Mouse (Mus musculus): ENCODE measurements around the gene Pofut1. TPM values are rescaled to one million over a fixed set of nuclear protein-coding genes. Genes with fewer than 3 reads are reported as not detected.

Pofut1 gene
- polyA plus RNA-seq, 1 experiment, result 14.3 TPM

DNA sequence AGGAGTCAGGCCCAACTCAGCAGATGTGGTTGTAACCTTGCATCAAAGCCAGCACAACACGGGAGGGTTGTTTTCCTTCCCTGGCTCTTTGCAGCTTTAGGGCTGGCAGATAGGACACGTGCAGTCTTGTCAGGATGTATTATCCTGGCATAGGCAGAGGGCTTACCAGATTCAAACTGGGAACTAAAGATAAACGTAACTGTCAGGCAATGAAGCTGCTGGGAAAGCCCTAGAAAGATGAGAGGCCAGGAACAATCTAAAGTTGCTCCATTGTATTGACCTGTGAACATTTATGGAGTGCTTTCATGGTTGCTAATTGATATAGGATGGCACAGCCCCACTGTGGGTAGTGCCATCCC is 15.8 kb upstream of the Pofut1 start:
- Histone ChIP-seq H3K79me3 (ENCODE audit: low read depth) (no peaks in the 10 kb centered on the region), H3K79me2 (ENCODE audit: control insufficient read depth, insufficient read depth) (no peaks in the 10 kb centered on the region)
- TF ChIP-seq CEBPB (IDR thresholded peaks at IDR 0.05; ENCODE audit: low read depth), result no peak

DNA sequence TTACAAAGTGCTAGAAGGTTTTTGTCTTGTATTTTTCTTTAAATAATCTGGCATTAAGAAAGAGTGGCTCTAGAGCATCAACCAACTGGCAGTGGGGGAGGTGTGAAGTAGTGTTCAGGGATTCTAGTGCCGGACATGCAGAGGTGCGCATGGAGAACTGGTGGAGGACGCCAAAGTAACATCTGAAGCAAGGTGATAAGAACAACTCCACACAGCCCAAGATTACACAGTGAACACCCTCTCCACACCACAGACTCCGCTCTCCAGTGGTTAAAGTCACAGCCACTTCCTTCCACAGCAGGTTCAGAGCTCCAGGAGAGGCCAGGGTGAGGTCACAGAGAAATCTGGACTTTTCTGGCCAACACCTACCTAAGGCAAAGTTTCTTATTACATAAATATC is 13.4 kb upstream of the Pofut1 start:
- Histone ChIP-seq H3K4me3 (ENCODE audit: insufficient read depth, poor library complexity, severe bottlenecking) (no peak overlapping the region), H3K79me2 (ENCODE audit: control insufficient read depth, insufficient read depth) (no peaks in the 10 kb centered on the region), H3K27me3 (ENCODE audit: control insufficient read depth, insufficient read depth, insufficient read length) (no peaks in the 10 kb centered on the region), H3K36me3 (ENCODE audit: control insufficient read depth, insufficient read depth) (peaks cover 53% of the 10 kb centered on the region), H3ac (ENCODE audit: control insufficient read depth, insufficient read length, low read depth) (no peak overlapping the region), H3K79me3 (ENCODE audit: low read depth) (no peaks in the 10 kb centered on the region)
- TF ChIP-seq CTCF (IDR thresholded peaks at IDR 0.05; ENCODE audit: control insufficient read depth, insufficient read depth, insufficient read length) (no peak), MYOD1 (IDR thresholded peaks at IDR 0.05; ENCODE audit: control insufficient read depth, insufficient read length, low read depth) (no peak), MAX (IDR thresholded peaks at IDR 0.05) (no peak), FOSL1 (IDR thresholded peaks at IDR 0.05; ENCODE audit: insufficient read depth, low read length, poor library complexity, severe bottlenecking) (no peak), MYOG (IDR thresholded peaks at IDR 0.05; ENCODE audit: control insufficient read depth, extremely low read depth, insufficient read length) (no peak), USF1 (IDR thresholded peaks at IDR 0.05; ENCODE audit: low read depth) (no peak), CEBPB (IDR thresholded peaks at IDR 0.05; ENCODE audit: low read depth) (no peak)

More for the DNA sequence above, 15.8 kb upstream of the Pofut1 start:
- H3K27me3 ChIP-seq (ENCODE audit: control insufficient read depth, insufficient read depth, insufficient read length), result no peaks in the 10 kb centered on the region
- H3K36me3 ChIP-seq (ENCODE audit: control insufficient read depth, insufficient read depth), result peaks cover 30% of the 10 kb centered on the region
- H3K4me3 ChIP-seq (ENCODE audit: insufficient read depth, poor library complexity, severe bottlenecking), result no peak overlapping the region
- H3ac ChIP-seq (ENCODE audit: control insufficient read depth, insufficient read length, low read depth), result no peak overlapping the region

DNA sequence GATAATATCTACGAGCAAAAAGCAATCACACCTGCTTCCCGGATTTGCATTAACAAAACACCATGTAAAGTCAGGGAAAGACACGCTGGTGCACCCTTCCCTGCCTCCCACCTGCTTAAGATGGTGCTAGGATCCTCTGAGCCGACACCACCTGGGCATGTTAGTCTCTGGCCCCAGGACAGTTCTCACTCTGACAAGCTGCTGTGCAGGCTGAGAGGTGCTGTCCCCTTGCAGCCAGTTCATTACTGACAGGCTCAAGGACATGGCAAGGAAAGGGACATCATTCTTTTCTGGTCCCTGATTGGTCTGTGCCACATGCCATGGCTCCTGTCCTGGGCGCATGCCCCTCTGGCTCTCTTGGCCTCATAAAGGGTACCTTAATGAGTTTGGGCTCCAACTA is 12.8 kb upstream of the Pofut1 start:
- no peak overlapping the region for H3K4me3 ChIP-seq (ENCODE audit: insufficient read depth, poor library complexity, severe bottlenecking)
- H3K36me3 ChIP-seq (ENCODE audit: control insufficient read depth, insufficient read depth), result peaks cover 58% of the 10 kb centered on the region
- no peaks in the 10 kb centered on the region for H3K79me3 ChIP-seq (ENCODE audit: low read depth)
- no peak for TF ChIP-seq MYOG (IDR thresholded peaks at IDR 0.05; ENCODE audit: control insufficient read depth, extremely low read depth, insufficient read length)
- TF ChIP-seq CEBPB (IDR thresholded peaks at IDR 0.05; ENCODE audit: low read depth), result no peak
- TF ChIP-seq MAX (IDR thresholded peaks at IDR 0.05), result no peak
- no peak for TF ChIP-seq FOSL1 (IDR thresholded peaks at IDR 0.05; ENCODE audit: insufficient read depth, low read length, poor library complexity, severe bottlenecking)
- TF ChIP-seq CTCF (IDR thresholded peaks at IDR 0.05; ENCODE audit: control insufficient read depth, insufficient read depth, insufficient read length), result no peak
- TF ChIP-seq USF1 (IDR thresholded peaks at IDR 0.05; ENCODE audit: low read depth), result no peak
- no peak for TF ChIP-seq MYOD1 (IDR thresholded peaks at IDR 0.05; ENCODE audit: control insufficient read depth, insufficient read length, low read depth)
- H3K79me2 ChIP-seq (ENCODE audit: control insufficient read depth, insufficient read depth), result no peaks in the 10 kb centered on the region
- peak overlapping the region; percentile 6 for H3ac ChIP-seq (ENCODE audit: control insufficient read depth, insufficient read length, low read depth)
- no peaks in the 10 kb centered on the region for H3K27me3 ChIP-seq (ENCODE audit: control insufficient read depth, insufficient read depth, insufficient read length)

DNA sequence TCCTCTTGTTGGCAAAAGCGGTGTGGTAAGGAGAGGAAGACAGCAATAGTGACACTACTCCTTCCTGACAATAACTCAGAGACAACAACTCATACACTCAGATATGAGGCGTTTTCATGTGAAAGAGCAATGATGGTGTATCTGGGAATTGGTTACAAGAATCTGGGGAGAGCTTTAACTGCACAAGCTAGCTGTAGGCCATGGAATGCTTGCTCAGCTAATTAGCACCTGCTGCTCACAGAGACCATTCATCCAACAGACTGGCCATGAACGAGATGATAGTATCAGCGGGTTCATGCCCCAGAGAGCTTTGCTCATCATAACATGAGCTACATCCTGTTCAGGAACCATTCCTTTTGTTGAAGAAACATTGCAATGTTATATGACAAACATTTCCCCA is 4.1 kb upstream of the Pofut1 start:
- H3K79me3 ChIP-seq (ENCODE audit: low read depth), result peaks cover 38% of the 10 kb centered on the region
- TF ChIP-seq CTCF (IDR thresholded peaks at IDR 0.05; ENCODE audit: control insufficient read depth, insufficient read depth, insufficient read length), result no peak
- no peak overlapping the region for H3K4me3 ChIP-seq (ENCODE audit: insufficient read depth, poor library complexity, severe bottlenecking)
- H3K36me3 ChIP-seq (ENCODE audit: control insufficient read depth, insufficient read depth), result peaks cover 51% of the 10 kb centered on the region
- H3K27me3 ChIP-seq (ENCODE audit: control insufficient read depth, insufficient read depth, insufficient read length), result no peaks in the 10 kb centered on the region
- peaks cover 68% of the 10 kb centered on the region for H3K79me2 ChIP-seq (ENCODE audit: control insufficient read depth, insufficient read depth)
- H3ac ChIP-seq (ENCODE audit: control insufficient read depth, insufficient read length, low read depth), result no peak overlapping the region

DNA sequence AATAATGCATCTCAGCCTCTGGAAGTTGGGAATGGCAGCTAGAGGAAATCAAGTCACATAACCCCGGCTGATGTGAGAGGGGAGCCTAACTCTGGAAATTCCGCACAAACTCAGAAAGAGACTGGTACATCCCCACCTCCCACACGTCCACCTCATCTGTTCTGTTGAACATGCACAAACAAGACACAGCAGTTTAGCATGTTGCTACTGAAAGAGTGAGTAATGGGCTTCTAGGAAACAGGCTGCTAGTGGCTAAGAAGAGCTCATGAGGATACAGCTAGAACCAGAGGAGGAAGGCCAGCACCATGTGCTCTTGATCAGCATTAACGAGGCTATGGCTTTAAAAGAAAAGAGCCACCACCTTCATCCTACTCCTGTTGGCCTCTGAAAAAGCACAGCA is 3.4 kb upstream of the Pofut1 start:
- TF ChIP-seq MAX (IDR thresholded peaks at IDR 0.05) (no peak), MYOD1 (IDR thresholded peaks at IDR 0.05; ENCODE audit: control insufficient read depth, insufficient read length, low read depth) (no peak), FOSL1 (IDR thresholded peaks at IDR 0.05; ENCODE audit: insufficient read depth, low read length, poor library complexity, severe bottlenecking) (no peak), CEBPB (IDR thresholded peaks at IDR 0.05; ENCODE audit: low read depth) (no peak), CTCF (IDR thresholded peaks at IDR 0.05; ENCODE audit: control insufficient read depth, insufficient read depth, insufficient read length) (no peak)
- peaks cover 38% of the 10 kb centered on the region for H3K79me3 ChIP-seq (ENCODE audit: low read depth)
- no peaks in the 10 kb centered on the region for H3K27me3 ChIP-seq (ENCODE audit: control insufficient read depth, insufficient read depth, insufficient read length)
- H3K4me3 ChIP-seq (ENCODE audit: insufficient read depth, poor library complexity, severe bottlenecking), result no peak overlapping the region
- no peak overlapping the region for H3ac ChIP-seq (ENCODE audit: control insufficient read depth, insufficient read length, low read depth)
- peaks cover 75% of the 10 kb centered on the region for H3K79me2 ChIP-seq (ENCODE audit: control insufficient read depth, insufficient read depth)
- H3K36me3 ChIP-seq (ENCODE audit: control insufficient read depth, insufficient read depth), result peaks cover 46% of the 10 kb centered on the region

DNA sequence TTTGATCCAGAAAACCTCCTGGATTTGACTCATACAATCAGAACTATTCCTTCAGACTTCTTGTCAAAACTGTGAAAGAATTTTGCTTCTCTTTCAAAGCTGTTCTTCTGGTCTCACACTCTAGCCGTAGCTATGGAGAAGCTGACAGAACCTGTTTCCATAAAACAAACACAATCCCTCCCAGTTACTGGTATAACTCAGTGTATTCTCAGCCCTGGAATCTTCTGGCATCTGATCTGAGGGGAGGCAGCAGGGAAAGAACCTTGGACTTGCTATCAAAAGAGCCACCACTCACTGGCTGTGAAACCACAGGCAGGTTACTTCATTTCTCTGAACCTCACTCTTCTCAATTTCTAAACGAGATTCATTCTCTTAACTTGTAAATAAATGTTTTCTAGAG is 2.9 kb upstream of the Pofut1 start:
- Histone ChIP-seq H3K4me3 (ENCODE audit: insufficient read depth, poor library complexity, severe bottlenecking) (no peak overlapping the region), H3K79me2 (ENCODE audit: control insufficient read depth, insufficient read depth) (peaks cover 81% of the 10 kb centered on the region), H3K79me3 (ENCODE audit: low read depth) (peaks cover 38% of the 10 kb centered on the region), H3ac (ENCODE audit: control insufficient read depth, insufficient read length, low read depth) (no peak overlapping the region), H3K27me3 (ENCODE audit: control insufficient read depth, insufficient read depth, insufficient read length) (no peaks in the 10 kb centered on the region), H3K36me3 (ENCODE audit: control insufficient read depth, insufficient read depth) (peaks cover 41% of the 10 kb centered on the region)
- TF ChIP-seq MYOG (IDR thresholded peaks at IDR 0.05; ENCODE audit: control insufficient read depth, extremely low read depth, insufficient read length), result no peak
- no peak for TF ChIP-seq MYOD1 (IDR thresholded peaks at IDR 0.05; ENCODE audit: control insufficient read depth, insufficient read length, low read depth)
- no peak for TF ChIP-seq USF1 (IDR thresholded peaks at IDR 0.05; ENCODE audit: low read depth)
- TF ChIP-seq CEBPB (IDR thresholded peaks at IDR 0.05; ENCODE audit: low read depth), result no peak
- TF ChIP-seq MAX (IDR thresholded peaks at IDR 0.05), result no peak
- TF ChIP-seq CTCF (IDR thresholded peaks at IDR 0.05; ENCODE audit: control insufficient read depth, insufficient read depth, insufficient read length), result no peak
- TF ChIP-seq FOSL1 (IDR thresholded peaks at IDR 0.05; ENCODE audit: insufficient read depth, low read length, poor library complexity, severe bottlenecking), result no peak
